Mouse (Mus musculus) erythroblast, embryonic 14.5 days (primary cell): ENCODE data around the gene Rcvrn.

Experiments
- GATA1 ChIP-seq: IDR thresholded peaks from 2 replicates; pipeline ENCODE4 v1.6.1; 2012; ENCODE audit warnings: low read length, inconsistent platforms, mixed read lengths
- TAL1 ChIP-seq: IDR thresholded peaks from 3 replicates; pipeline ENCODE4 v1.6.1; 2012; ENCODE audit warnings: low read length, inconsistent platforms, mixed read lengths

- TF ChIP-seq TAL1 (no peak), GATA1 (no peak)
Observed at GRCm38 (mm10) chr11:67652893-67653255, 42.3 kb upstream of the Rcvrn start.
